Mouse (Mus musculus): ENCODE results near the gene Spns2. TPM values are rescaled to one million over a fixed set of nuclear protein-coding genes. Genes with fewer than 3 reads are reported as not detected.

Gene Spns2
- polyA plus RNA-seq, 2 experiments from 2014 or later = not detected

- no peak for ATAC-seq
Observed at GRCm38 (mm10) chr11:72471381-72471780, 18.3 kb downstream of the Spns2 start.

- ATAC-seq = no peak
Observed at GRCm38 (mm10) chr11:72470004-72470403, 19.7 kb downstream of the Spns2 start.

GRCm38 (mm10) chr11:72469217-72469616, 20.5 kb downstream of the Spns2 start:
- ATAC-seq = no peak

GRCm38 (mm10) chr11:72468525-72468924, 21.2 kb downstream of the Spns2 start:
- no peak for ATAC-seq

- ATAC-seq = no peak
Observed at GRCm38 (mm10) chr11:72466694-72467507, 22.8 kb downstream of the Spns2 start.

- no peak for ATAC-seq
Observed at GRCm38 (mm10) chr11:72465978-72466693, 23.6 kb downstream of the Spns2 start.

- ATAC-seq = no peak
Observed at GRCm38 (mm10) chr11:72464821-72465220, 24.9 kb downstream of the Spns2 start.

- ATAC-seq = no peak
Observed at GRCm38 (mm10) chr11:72461500-72461981, 28.2 kb downstream of the Spns2 start.

- no peak for ATAC-seq
Observed at GRCm38 (mm10) chr11:72458502-72458901, 31.2 kb downstream of the Spns2 start.

- ATAC-seq = no peak
Observed at GRCm38 (mm10) chr11:72457995-72458496, 31.7 kb downstream of the Spns2 start.

- ATAC-seq = no peak
Observed at GRCm38 (mm10) chr11:72455694-72456093, 34.0 kb downstream of the Spns2 start.

GRCm38 (mm10) chr11:72453105-72453953, 36.4 kb downstream of the Spns2 start:
- no peak for ATAC-seq

GRCm38 (mm10) chr11:72452140-72452665, 37.5 kb downstream of the Spns2 start:
- no peak for ATAC-seq

- no peak for ATAC-seq
Observed at GRCm38 (mm10) chr11:72447475-72447874, 42.2 kb downstream of the Spns2 start.

- ATAC-seq = peak; percentile 49
Observed at GRCm38 (mm10) chr11:72446311-72447105, 43.2 kb downstream of the Spns2 start.

- peak; percentile 99 for ATAC-seq
Observed at GRCm38 (mm10) chr11:72440965-72441664, 48.6 kb downstream of the Spns2 start, which contains the start of gene Mybbp1a. Gene Mybbp1a, plus strand, starts transcription at chr11:72441355.

GRCm38 (mm10) chr11:72440597-72440964, 49.1 kb downstream of the Spns2 start:
- ATAC-seq = peak; percentile 16

- no peak for ATAC-seq
Observed at GRCm38 (mm10) chr11:72438411-72438810, 51.3 kb downstream of the Spns2 start.

- no peak for ATAC-seq
Observed at GRCm38 (mm10) chr11:72436756-72437650, 52.7 kb downstream of the Spns2 start.

- no peak for ATAC-seq
Observed at GRCm38 (mm10) chr11:72436271-72436670, 53.4 kb downstream of the Spns2 start.

Measured in CD4-positive, CD25-positive, alpha-beta regulatory T cell, adult 4 months (primary cell).